Mouse (Mus musculus): Measurements from ENCODE around the gene Gm26741. TPM values are rescaled to one million over a fixed set of nuclear protein-coding genes. Genes with fewer than 3 reads are reported as not detected.
"Not testable (repeated sequence)": the region's sequence is repeated elsewhere in the genome, so short reads cannot be mapped to it uniquely, and the experiment has no call there.

Gene Gm26741
- not detected for total RNA-seq (2021)

- no peak for DNase-seq
- intact Hi-C loops (cut with DNase I), result no loop called here
Measured at GRCm38 (mm10) chr10:52358467-52358866, at the start of gene Gm26741. Gene Gm26741 (plus strand): TSS chr10:52358767.

- intact Hi-C loops (cut with DNase I), result loop anchor here (2.0 kb wide), 2 partner anchors 14 to 30 kb away; no protein-coding TSS in a partner anchor
- DNase-seq, result peak; percentile 42 to 59
Measured at GRCm38 (mm10) chr10:52309196-52309595, 49.4 kb upstream of the Gm26741 start.

GRCm38 (mm10) chr10:52319506-52320286 lies 38.9 kb upstream of the Gm26741 start:
- intact Hi-C loops (cut with DNase I), result no loop called here
- DNase-seq, result no peak

GRCm38 (mm10) chr10:52321918-52322317 lies 36.6 kb upstream of the Gm26741 start:
- no peak for DNase-seq
- intact Hi-C loops (cut with DNase I), result no loop called here

GRCm38 (mm10) chr10:52331007-52331406 lies 27.6 kb upstream of the Gm26741 start:
- peak; percentile 28 to 34 for DNase-seq
- intact Hi-C loops (cut with DNase I), result loop anchor here (1.0 to 10.0 kb wide), 3 partner anchors 54 to 226 kb away; no protein-coding TSS in a partner anchor

GRCm38 (mm10) chr10:52343324-52343723 lies 15.2 kb upstream of the Gm26741 start:
- intact Hi-C loops (cut with DNase I); DNase-seq: not testable (repeated sequence)

GRCm38 (mm10) chr10:52353184-52353583 lies 5.4 kb upstream of the Gm26741 start:
- no peak for DNase-seq
- intact Hi-C loops (cut with DNase I), result no loop called here

- intact Hi-C loops (cut with DNase I), result no loop called here
- no peak for DNase-seq
Measured at GRCm38 (mm10) chr10:52360241-52360735, 1.7 kb downstream of the Gm26741 start.

- DNase-seq, result no peak
- intact Hi-C loops (cut with DNase I), result no loop called here
Measured at GRCm38 (mm10) chr10:52360862-52361609, 2.5 kb downstream of the Gm26741 start.

- no peak for DNase-seq
- intact Hi-C loops (cut with DNase I), result no loop called here
Measured at GRCm38 (mm10) chr10:52368376-52368775, 9.8 kb downstream of the Gm26741 start.

GRCm38 (mm10) chr10:52373834-52374233 lies 15.3 kb downstream of the Gm26741 start:
- intact Hi-C loops (cut with DNase I), result no loop called here
- no peak for DNase-seq

- intact Hi-C loops (cut with DNase I), result no loop called here
- no peak for DNase-seq
Measured at GRCm38 (mm10) chr10:52374651-52375050, 16.1 kb downstream of the Gm26741 start.

- no peak for DNase-seq
- intact Hi-C loops (cut with DNase I), result no loop called here
Measured at GRCm38 (mm10) chr10:52376422-52376821, 17.9 kb downstream of the Gm26741 start.

GRCm38 (mm10) chr10:52377813-52378212 lies 19.2 kb downstream of the Gm26741 start:
- intact Hi-C loops (cut with DNase I), result no loop called here
- DNase-seq, result no peak

- DNase-seq, result no peak
- intact Hi-C loops (cut with DNase I), result loop anchor here (5.0 to 10.0 kb wide), 2 partner anchors 104 to 277 kb away; no protein-coding TSS in a partner anchor
Measured at GRCm38 (mm10) chr10:52381321-52381801, 22.8 kb downstream of the Gm26741 start.

- intact Hi-C loops (cut with DNase I), result loop anchor here (2.0 to 10.0 kb wide), 3 partner anchors 37 to 277 kb away; no protein-coding TSS in a partner anchor
- peak; percentile 95 to 98 for DNase-seq
Measured at GRCm38 (mm10) chr10:52381845-52382591, 23.5 kb downstream of the Gm26741 start, which contains the start of gene Gopc. Gene Gopc (minus strand): TSS chr10:52382124.

- peak in 1 of 2 experiments; percentile 6 for DNase-seq
- intact Hi-C loops (cut with DNase I), result loop anchor here (2.0 to 10.0 kb wide), 3 partner anchors 36 to 278 kb away; no protein-coding TSS in a partner anchor
Measured at GRCm38 (mm10) chr10:52383022-52383421, 24.5 kb downstream of the Gm26741 start.

GRCm38 (mm10) chr10:52383522-52383921 lies 25.0 kb downstream of the Gm26741 start:
- DNase-seq, result no peak
- intact Hi-C loops (cut with DNase I), result loop anchor here (2.0 to 10.0 kb wide), 3 partner anchors 35 to 279 kb away; no protein-coding TSS in a partner anchor

GRCm38 (mm10) chr10:52384823-52385610 lies 26.4 kb downstream of the Gm26741 start:
- peak; percentile 47 to 61 for DNase-seq
- intact Hi-C loops (cut with DNase I), result loop anchor here (2.0 to 10.0 kb wide), 5 partner anchors 54 to 280 kb away; partner anchors contain the start of gene Dcbld1
